Mouse (Mus musculus): ENCODE results near the gene Sobp. TPM values are rescaled to one million over a fixed set of nuclear protein-coding genes. Genes with fewer than 3 reads are reported as not detected.

Gene Sobp
- total and polyA plus RNA-seq, 2 experiments from 2014 or later = 3.0 to 3.9 TPM

DNA sequence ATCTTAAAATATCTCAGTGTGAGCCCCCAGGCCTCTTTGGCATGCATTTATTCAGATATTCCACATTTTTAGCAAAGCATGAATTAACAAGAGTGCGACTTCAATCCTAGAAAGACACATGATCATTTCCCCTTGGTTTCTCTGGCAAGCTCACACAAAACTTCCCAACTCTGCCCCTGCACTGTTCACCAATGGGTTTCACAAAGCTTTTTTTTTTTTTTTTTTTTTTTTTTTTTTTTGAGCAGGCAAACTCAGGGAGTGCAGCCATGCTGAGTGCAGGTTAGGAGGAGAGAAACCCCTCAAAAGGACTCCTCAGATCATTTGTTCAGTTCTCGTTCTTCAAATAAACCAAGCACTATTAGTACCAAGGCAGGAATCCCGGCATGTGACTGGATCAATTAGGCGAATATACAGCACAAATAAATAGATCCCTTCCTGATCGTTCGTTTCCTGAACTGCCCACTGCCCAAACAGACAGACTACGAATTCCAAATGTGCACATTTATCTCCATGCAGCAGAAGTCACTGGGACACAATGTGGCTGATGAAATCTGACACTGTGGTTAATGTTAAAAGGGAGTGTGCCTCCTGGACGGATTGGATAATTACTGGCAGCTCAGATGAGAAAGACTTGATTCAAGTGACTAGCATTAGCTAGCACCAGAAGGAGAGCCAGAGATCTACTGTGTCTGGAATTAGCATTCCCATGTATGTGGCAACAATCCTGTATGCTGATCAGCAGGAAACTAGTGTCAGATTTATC, 53.5 kb downstream of the Sobp start:
- WGBS = 42% methylated on average over 8 of the region's 8 CpGs

DNA sequence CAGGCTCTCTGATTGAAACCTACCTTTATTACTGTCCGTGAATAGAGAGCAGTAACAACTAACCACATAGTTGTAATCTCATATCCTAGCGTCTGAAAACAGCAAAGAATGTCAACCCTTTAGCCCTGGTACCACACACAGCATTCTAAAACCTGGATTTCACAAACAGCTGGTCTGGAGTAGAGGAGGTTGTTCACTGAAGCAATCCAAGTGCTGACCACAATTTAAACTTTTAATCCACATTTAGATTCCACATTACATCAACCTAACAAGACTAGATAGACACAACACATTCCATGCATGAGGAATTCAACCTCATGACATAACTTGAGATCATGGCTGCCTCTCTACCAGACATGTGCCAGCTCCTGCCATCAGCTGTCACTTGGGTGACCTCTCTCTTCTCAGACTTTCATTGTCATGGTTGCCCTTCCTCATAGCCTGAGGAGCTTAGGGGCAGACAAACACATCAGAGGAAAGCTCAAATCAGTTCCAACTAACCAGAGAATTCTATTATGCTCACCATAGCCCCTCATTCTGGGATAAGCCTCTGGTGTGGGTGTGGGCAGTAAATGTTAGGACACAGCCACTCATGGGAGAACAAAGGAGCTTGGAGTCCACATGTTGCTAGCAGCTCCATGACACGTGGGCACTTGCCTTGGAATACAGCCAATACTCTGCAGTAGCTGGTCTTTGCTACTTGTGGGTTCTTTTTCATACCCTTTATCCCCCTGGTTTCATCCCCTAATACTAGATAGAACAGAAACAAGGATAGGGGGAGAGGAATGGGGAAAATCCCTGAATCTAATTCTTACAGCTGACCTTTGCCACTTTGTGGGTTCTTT, 58.0 kb downstream of the Sobp start:
- Histone ChIP-seq H3K4me3 (ENCODE audit: low read depth, low read length) (no peak overlapping the region), H3K36me3 (replicated peaks; ENCODE audit: control insufficient read depth, insufficient read depth, low read length) (no peaks in the 10 kb centered on the region), H3K4me1 (ENCODE audit: control insufficient read depth, insufficient read depth) (peaks cover 14% of the 10 kb centered on the region), H3K9ac (replicated peaks; ENCODE audit: low read depth, low read length) (no peak overlapping the region), H3K4me2 (ENCODE audit: low read depth, low read length) (no peak overlapping the region), H3K9me3 (replicated peaks; ENCODE audit: control insufficient read depth, low read length) (no peaks in the 10 kb centered on the region), H3K27me3 (ENCODE audit: control insufficient read depth, insufficient read depth, low read length) (no peaks in the 10 kb centered on the region), H3K27ac (ENCODE audit: low read depth) (no peak overlapping the region)
- DNase-seq (ENCODE audit: low spot score) (no peak), ATAC-seq (ENCODE audit: insufficient read depth, low read depth) (no peak)
- 52% methylated on average over 3 of the region's 3 CpGs for WGBS
- TF ChIP-seq EP300 (IDR thresholded peaks at IDR 0.05; ENCODE audit: low read depth) (no peak), CTCF (IDR thresholded peaks at IDR 0.05; ENCODE audit: low read depth) (no peak)

More for the DNA sequence above, 53.5 kb downstream of the Sobp start:
- DNase-seq (ENCODE audit: low spot score) (no peak), ATAC-seq (ENCODE audit: insufficient read depth, low read depth) (peak; percentile 40; the same call in 1 of the 2 replicates)
- no peak overlapping the region for H3K4me2 ChIP-seq (ENCODE audit: low read depth, low read length)
- peaks cover 18% of the 10 kb centered on the region for H3K4me1 ChIP-seq (ENCODE audit: control insufficient read depth, insufficient read depth)
- H3K36me3 ChIP-seq (replicated peaks; ENCODE audit: control insufficient read depth, insufficient read depth, low read length) = no peaks in the 10 kb centered on the region
- H3K27ac ChIP-seq (ENCODE audit: low read depth) = no peak overlapping the region
- no peak overlapping the region for H3K9ac ChIP-seq (replicated peaks; ENCODE audit: low read depth, low read length)
- no peak overlapping the region for H3K4me3 ChIP-seq (ENCODE audit: low read depth, low read length)
- no peaks in the 10 kb centered on the region for H3K9me3 ChIP-seq (replicated peaks; ENCODE audit: control insufficient read depth, low read length)
- H3K27me3 ChIP-seq (ENCODE audit: control insufficient read depth, insufficient read depth, low read length) = no peaks in the 10 kb centered on the region
- TF ChIP-seq EP300 (IDR thresholded peaks at IDR 0.05; ENCODE audit: low read depth) (no peak), CTCF (IDR thresholded peaks at IDR 0.05; ENCODE audit: low read depth) (no peak)

DNA sequence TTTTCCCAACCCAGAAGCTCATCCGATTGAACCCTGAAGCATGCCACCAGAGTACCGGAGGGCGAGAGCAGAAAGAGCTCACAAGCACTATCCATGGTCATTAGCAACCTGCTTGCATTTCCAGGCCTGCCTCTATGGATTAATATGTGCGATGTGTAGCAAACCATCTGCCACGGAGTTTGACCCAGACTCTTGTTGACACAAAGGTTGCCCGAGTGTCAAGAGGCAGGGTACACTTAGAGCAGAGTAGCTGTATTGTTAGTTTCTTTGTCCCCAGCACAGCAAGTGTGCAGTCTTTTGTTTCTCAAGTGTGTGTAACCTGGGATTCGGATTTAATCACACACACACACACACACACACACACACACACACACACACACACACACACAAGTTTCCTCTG, 62.0 kb downstream of the Sobp start:
- Histone ChIP-seq H3K4me1 (ENCODE audit: control insufficient read depth, insufficient read depth) (peaks cover 9% of the 10 kb centered on the region), H3K27me3 (ENCODE audit: control insufficient read depth, insufficient read depth, low read length) (no peaks in the 10 kb centered on the region), H3K9me3 (replicated peaks; ENCODE audit: control insufficient read depth, low read length) (no peaks in the 10 kb centered on the region), H3K4me3 (ENCODE audit: low read depth, low read length) (no peak overlapping the region), H3K4me2 (ENCODE audit: low read depth, low read length) (no peak overlapping the region), H3K27ac (ENCODE audit: low read depth) (no peak overlapping the region), H3K36me3 (replicated peaks; ENCODE audit: control insufficient read depth, insufficient read depth, low read length) (no peaks in the 10 kb centered on the region), H3K9ac (replicated peaks; ENCODE audit: low read depth, low read length) (no peak overlapping the region)
- TF ChIP-seq EP300 (IDR thresholded peaks at IDR 0.05; ENCODE audit: low read depth) = no peak
- no peak for TF ChIP-seq CTCF (IDR thresholded peaks at IDR 0.05; ENCODE audit: low read depth)
- WGBS = 75% methylated on average over 7 of the region's 7 CpGs
- DNase-seq (ENCODE audit: low spot score) (no peak), ATAC-seq (ENCODE audit: insufficient read depth, low read depth) (no peak)

DNA sequence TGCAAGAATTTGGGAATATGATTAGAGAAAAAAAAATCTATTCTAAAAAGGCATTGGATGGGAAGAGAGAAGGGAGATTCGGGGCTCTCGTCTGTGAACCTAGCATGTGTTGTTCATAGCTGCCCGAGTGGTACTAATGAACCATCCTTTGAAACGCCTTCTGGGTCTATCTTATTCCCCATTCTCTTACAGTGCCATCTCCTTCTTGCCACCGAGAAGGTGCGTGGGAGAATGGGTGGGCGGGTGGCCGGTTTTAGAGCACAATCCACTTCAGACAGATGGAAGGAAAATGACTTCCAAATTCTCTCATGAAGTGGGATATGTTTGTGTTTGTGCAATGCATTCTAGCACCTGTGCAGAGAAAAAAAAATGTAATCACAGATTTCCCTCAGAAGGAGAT, 67.7 kb downstream of the Sobp start:
- H3K9me3 ChIP-seq (replicated peaks; ENCODE audit: control insufficient read depth, low read length) = no peaks in the 10 kb centered on the region
- no peak overlapping the region for H3K9ac ChIP-seq (replicated peaks; ENCODE audit: low read depth, low read length)
- no peak for DNase-seq (ENCODE audit: low spot score)
- TF ChIP-seq CTCF (IDR thresholded peaks at IDR 0.05; ENCODE audit: low read depth) (no peak), EP300 (IDR thresholded peaks at IDR 0.05; ENCODE audit: low read depth) (no peak)
- H3K27ac ChIP-seq (ENCODE audit: low read depth) = no peak overlapping the region
- no peaks in the 10 kb centered on the region for H3K4me1 ChIP-seq (ENCODE audit: control insufficient read depth, insufficient read depth)
- no peak overlapping the region for H3K4me2 ChIP-seq (ENCODE audit: low read depth, low read length)
- no peak overlapping the region for H3K4me3 ChIP-seq (ENCODE audit: low read depth, low read length)
- ATAC-seq (ENCODE audit: insufficient read depth, low read depth) = no peak
- no peaks in the 10 kb centered on the region for H3K27me3 ChIP-seq (ENCODE audit: control insufficient read depth, insufficient read depth, low read length)
- 88% methylated on average over 8 of the region's 8 CpGs for WGBS
- no peaks in the 10 kb centered on the region for H3K36me3 ChIP-seq (replicated peaks; ENCODE audit: control insufficient read depth, insufficient read depth, low read length)

DNA sequence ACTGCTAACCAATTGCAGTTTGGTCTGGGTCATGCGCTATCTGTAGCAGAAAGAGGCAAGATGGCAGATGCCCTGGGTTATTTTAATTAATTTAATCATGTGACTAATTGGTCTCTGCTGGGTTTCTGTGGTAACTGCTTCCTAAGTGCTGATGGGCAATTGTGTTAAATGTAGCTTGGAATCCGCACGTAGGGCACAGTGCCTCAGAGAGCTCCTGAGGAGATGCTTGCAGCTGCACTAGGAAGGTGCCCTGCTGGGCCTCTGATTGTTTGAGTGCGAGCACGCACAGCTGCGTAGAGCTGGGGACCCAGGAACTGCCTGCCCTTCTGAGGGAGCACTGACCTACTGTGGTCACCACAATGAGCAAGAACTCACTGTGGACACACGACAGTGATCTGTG, 68.1 kb downstream of the Sobp start:
- H3K9me3 ChIP-seq (replicated peaks; ENCODE audit: control insufficient read depth, low read length) = no peaks in the 10 kb centered on the region
- TF ChIP-seq EP300 (IDR thresholded peaks at IDR 0.05; ENCODE audit: low read depth) (no peak), CTCF (IDR thresholded peaks at IDR 0.05; ENCODE audit: low read depth) (no peak)
- 67% methylated on average over 7 of the region's 7 CpGs for WGBS
- ATAC-seq (ENCODE audit: insufficient read depth, low read depth) (no peak), DNase-seq (ENCODE audit: low spot score) (no peak)
- H3K4me3 ChIP-seq (ENCODE audit: low read depth, low read length) = no peak overlapping the region
- H3K9ac ChIP-seq (replicated peaks; ENCODE audit: low read depth, low read length) = no peak overlapping the region
- H3K36me3 ChIP-seq (replicated peaks; ENCODE audit: control insufficient read depth, insufficient read depth, low read length) = no peaks in the 10 kb centered on the region
- no peak overlapping the region for H3K27ac ChIP-seq (ENCODE audit: low read depth)
- no peak overlapping the region for H3K4me2 ChIP-seq (ENCODE audit: low read depth, low read length)
- no peaks in the 10 kb centered on the region for H3K27me3 ChIP-seq (ENCODE audit: control insufficient read depth, insufficient read depth, low read length)
- no peaks in the 10 kb centered on the region for H3K4me1 ChIP-seq (ENCODE audit: control insufficient read depth, insufficient read depth)
